Mouse (Mus musculus) midbrain, embryonic 16.5 days (tissue): ENCODE data around the gene Bhlha9. TPM values are rescaled to one million over a fixed set of nuclear protein-coding genes. Genes with fewer than 3 reads are reported as not detected.
A peak's percentile ranks its signal among the peaks of the same experiment; 100 is the strongest.

Source experiments
- ATAC-seq: fragments of 200-750 bp; cut with Nextera tagmentation; 2 replicates; pipeline ENCODE4 v1.8.0; 2017; ENCODE audit warnings: moderate TSS enrichment
- H3K27ac ChIP-seq: fragments of 300-500 bp; sonication (generic); 2 replicates; pipeline ENCODE4 v1.5.1; 2014; ENCODE audit warnings: mild to moderate bottlenecking, low read length, mixed read lengths
- H3K27me3 ChIP-seq: fragments of 300-500 bp; sonication (generic); 2 replicates; pipeline ENCODE4 v1.6.1; 2014; ENCODE audit warnings: low read depth, low read length, mixed read lengths; ENCODE audit not compliant: control insufficient read depth, insufficient read depth
- H3K36me3 ChIP-seq: fragments of 300-500 bp; sonication (generic); 2 replicates; pipeline ENCODE4 v1.6.1; 2014; ENCODE audit warnings: mild to moderate bottlenecking, low read length, moderate library complexity, mixed read lengths; ENCODE audit not compliant: control insufficient read depth, insufficient read depth
- H3K4me1 ChIP-seq: fragments of 300-500 bp; sonication (generic); 2 replicates; pipeline ENCODE4 v1.6.1; 2014; ENCODE audit warnings: mild to moderate bottlenecking, low read length, mixed read lengths; ENCODE audit not compliant: control insufficient read depth, insufficient read depth
- H3K4me2 ChIP-seq: fragments of 300-500 bp; sonication (generic); 2 replicates; pipeline ENCODE4 v1.6.1; 2014; ENCODE audit warnings: mild to moderate bottlenecking, low read length, mixed read lengths
- H3K4me3 ChIP-seq: fragments of 300-500 bp; sonication (generic); 2 replicates; pipeline ENCODE4 v1.5.1; 2014; ENCODE audit warnings: low read depth, mild to moderate bottlenecking, low read length, moderate library complexity, mixed read lengths
- H3K9ac ChIP-seq: fragments of 300-500 bp; sonication (generic); 2 replicates; pipeline ENCODE4 v1.6.1; 2014; ENCODE audit warnings: low read depth, low read length, mixed read lengths
- H3K9me3 ChIP-seq: fragments of 300-500 bp; sonication (generic); replicated peaks from 2 replicates; pipeline ENCODE4 v1.6.1; 2014; ENCODE audit warnings: mild to moderate bottlenecking, low read length, mixed read lengths; ENCODE audit not compliant: control insufficient read depth, poor library complexity, severe bottlenecking
- WGBS: fragments of 180-500 bp; shearing (Covaris S2); extraction: QIAGEN DNeasy Blood & Tissue Kit; methylation state at CpG from one replicate; pipeline ENCODE4 v1.1.7; 2014; 5-methylcytosine and 5-hydroxymethylcytosine counted together
- polyA plus RNA-seq: library from polyadenylated mRNA; unstranded; fragments of >200 nt; fragmentation: Nextera tagmentation; extraction: Ambion mirVana; gene quantifications from 2 replicates; pipeline ENCODE4 v1.2.1, GENCODE M21; 2015

The Bhlha9 gene
- polyA plus RNA-seq, 1 experiment from 2014 or later: 1.9 TPM

DNA sequence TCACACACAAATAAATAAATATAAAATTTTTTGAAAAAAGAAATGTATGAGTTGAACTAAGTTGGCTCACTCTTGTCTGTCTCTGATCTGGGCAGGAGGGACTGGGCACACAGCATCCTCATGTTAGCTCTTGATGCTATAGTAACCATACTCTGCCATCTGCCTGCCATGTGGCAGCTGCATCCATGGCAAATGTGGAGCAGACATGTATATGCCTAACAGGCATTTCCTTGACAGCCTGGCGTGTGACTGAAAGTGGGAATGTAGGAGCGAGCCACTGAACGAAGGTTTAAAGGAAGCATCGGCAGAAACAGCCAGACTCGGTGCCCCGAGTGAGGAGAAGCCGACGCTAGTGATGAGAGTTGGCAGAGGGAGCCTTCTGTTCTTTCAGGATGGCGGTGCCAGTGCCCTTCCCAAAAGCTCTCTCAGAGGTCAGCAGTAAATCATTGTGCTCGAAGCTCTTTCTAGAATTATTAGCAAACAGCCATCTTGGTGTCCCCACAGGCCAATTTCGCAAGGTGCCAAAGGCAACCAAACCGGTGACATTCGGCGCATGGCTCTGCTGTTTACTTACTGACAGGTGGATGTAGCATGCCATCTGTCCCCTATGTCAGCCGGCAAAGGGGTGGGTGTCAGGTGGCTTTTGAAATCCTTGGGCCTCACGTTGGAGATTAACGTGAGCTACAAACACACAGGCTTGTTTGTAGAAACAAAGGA, 32.8 kb upstream of the Bhlha9 start:
- WGBS: 79% methylated on average over 17 of the region's 17 CpGs
- Histone ChIP-seq H3K4me3 (no peak overlapping the region), H3K9me3 (no peaks in the 10 kb centered on the region), H3K27ac (no peak overlapping the region), H3K4me2 (no peak overlapping the region), H3K9ac (no peak overlapping the region), H3K27me3 (no peaks in the 10 kb centered on the region), H3K4me1 (0 out of 2 replicates have a peak, but pooled peaks cover 2% of the 10 kb centered on the region), H3K36me3 (no peaks in the 10 kb centered on the region)
- ATAC-seq: no peak

GRCm38 (mm10) chr11:76640231-76640630, 32.0 kb upstream of the Bhlha9 start:
- 69% methylated on average over 4 of the region's 4 CpGs for WGBS
- no peak overlapping the region for H3K4me2 ChIP-seq
- H3K4me1 ChIP-seq: 0 out of 2 replicates have a peak, but pooled peaks cover 2% of the 10 kb centered on the region
- ATAC-seq: no peak
- H3K27ac ChIP-seq: no peak overlapping the region
- H3K36me3 ChIP-seq: no peaks in the 10 kb centered on the region
- H3K9ac ChIP-seq: no peak overlapping the region
- H3K9me3 ChIP-seq: no peaks in the 10 kb centered on the region
- no peak overlapping the region for H3K4me3 ChIP-seq
- H3K27me3 ChIP-seq: no peaks in the 10 kb centered on the region

GRCm38 (mm10) chr11:76644257-76644656, 28.0 kb upstream of the Bhlha9 start:
- WGBS: 34% methylated on average over 6 of the region's 6 CpGs
- Histone ChIP-seq H3K4me3 (no peak overlapping the region), H3K27ac (no peak overlapping the region), H3K9ac (no peak overlapping the region), H3K4me2 (no peak overlapping the region), H3K36me3 (no peaks in the 10 kb centered on the region), H3K9me3 (no peaks in the 10 kb centered on the region), H3K4me1 (peaks cover 20% of the 10 kb centered on the region), H3K27me3 (no peaks in the 10 kb centered on the region; the same call in 1 of the 2 replicates)
- ATAC-seq: no peak

- no peak overlapping the region for H3K27ac ChIP-seq
- no peaks in the 10 kb centered on the region; the same call in 1 of the 2 replicates for H3K27me3 ChIP-seq
- no peak overlapping the region for H3K9ac ChIP-seq
- no peak overlapping the region for H3K4me3 ChIP-seq
- ATAC-seq: no peak
- H3K4me1 ChIP-seq: peaks cover 20% of the 10 kb centered on the region
- H3K4me2 ChIP-seq: no peak overlapping the region
- H3K36me3 ChIP-seq: no peaks in the 10 kb centered on the region
- 66% methylated on average over 9 of the region's 9 CpGs for WGBS
- no peaks in the 10 kb centered on the region for H3K9me3 ChIP-seq
These were observed 27.2 kb upstream of the Bhlha9 start for GRCm38 (mm10) chr11:76645036-76645435.

GRCm38 (mm10) chr11:76645955-76646354, 26.3 kb upstream of the Bhlha9 start:
- H3K4me1 ChIP-seq: peaks cover 20% of the 10 kb centered on the region
- H3K9me3 ChIP-seq: no peaks in the 10 kb centered on the region
- ATAC-seq: peak; percentile 81
- no peaks in the 10 kb centered on the region for H3K36me3 ChIP-seq
- peak overlapping the region; percentile 29 for H3K4me3 ChIP-seq
- H3K4me2 ChIP-seq: peak overlapping the region; percentile 57
- WGBS: under 1% methylated on average over 19 of the region's 19 CpGs
- H3K9ac ChIP-seq: peak overlapping the region; percentile 42; the same call in 1 of the 2 replicates
- H3K27ac ChIP-seq: no peak overlapping the region
- no peaks in the 10 kb centered on the region; the same call in 1 of the 2 replicates for H3K27me3 ChIP-seq

GRCm38 (mm10) chr11:76647062-76647461, 25.2 kb upstream of the Bhlha9 start:
- Histone ChIP-seq H3K4me3 (peak overlapping the region; percentile 11; the same call in 1 of the 2 replicates), H3K27ac (peak overlapping the region; percentile 60), H3K4me1 (peaks cover 20% of the 10 kb centered on the region), H3K4me2 (peak overlapping the region; percentile 46), H3K27me3 (no peaks in the 10 kb centered on the region; the same call in 1 of the 2 replicates), H3K36me3 (no peaks in the 10 kb centered on the region), H3K9me3 (no peaks in the 10 kb centered on the region), H3K9ac (peak overlapping the region; percentile 30; the same call in 1 of the 2 replicates)
- ATAC-seq: peak; percentile 71
- 1% methylated on average over 7 of the region's 7 CpGs for WGBS

DNA sequence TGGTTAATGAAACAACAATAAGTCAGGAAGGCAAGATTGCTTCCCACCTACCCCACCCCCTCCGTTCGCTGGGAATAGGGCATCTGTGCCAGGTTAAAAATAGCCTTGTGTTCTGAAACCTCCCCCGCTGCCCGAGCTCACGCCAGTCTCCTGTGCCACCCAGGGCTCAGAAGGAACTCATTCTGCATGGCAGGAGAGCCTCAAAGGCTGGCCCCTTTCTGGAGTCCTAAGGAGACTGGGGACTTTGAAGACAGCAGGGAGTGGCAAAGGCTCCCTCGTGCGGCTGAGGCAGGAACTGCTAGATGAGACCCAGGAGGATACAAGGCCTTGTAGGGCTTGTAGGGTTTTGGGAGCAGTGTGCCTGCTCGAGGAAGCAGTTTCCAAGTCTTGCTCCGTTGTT, 24.8 kb upstream of the Bhlha9 start:
- 0 out of 2 replicates have a peak, but pooled peaks have one; percentile 3 for ATAC-seq
- peak overlapping the region; percentile 60 for H3K27ac ChIP-seq
- no peaks in the 10 kb centered on the region; the same call in 1 of the 2 replicates for H3K27me3 ChIP-seq
- WGBS: 8% methylated on average over 9 of the region's 9 CpGs
- H3K4me3 ChIP-seq: peak overlapping the region; percentile 11; the same call in 1 of the 2 replicates
- no peaks in the 10 kb centered on the region for H3K9me3 ChIP-seq
- H3K4me1 ChIP-seq: peaks cover 20% of the 10 kb centered on the region
- H3K9ac ChIP-seq: peak overlapping the region; percentile 30; the same call in 1 of the 2 replicates
- H3K36me3 ChIP-seq: no peaks in the 10 kb centered on the region
- peak overlapping the region; percentile 46 for H3K4me2 ChIP-seq

DNA sequence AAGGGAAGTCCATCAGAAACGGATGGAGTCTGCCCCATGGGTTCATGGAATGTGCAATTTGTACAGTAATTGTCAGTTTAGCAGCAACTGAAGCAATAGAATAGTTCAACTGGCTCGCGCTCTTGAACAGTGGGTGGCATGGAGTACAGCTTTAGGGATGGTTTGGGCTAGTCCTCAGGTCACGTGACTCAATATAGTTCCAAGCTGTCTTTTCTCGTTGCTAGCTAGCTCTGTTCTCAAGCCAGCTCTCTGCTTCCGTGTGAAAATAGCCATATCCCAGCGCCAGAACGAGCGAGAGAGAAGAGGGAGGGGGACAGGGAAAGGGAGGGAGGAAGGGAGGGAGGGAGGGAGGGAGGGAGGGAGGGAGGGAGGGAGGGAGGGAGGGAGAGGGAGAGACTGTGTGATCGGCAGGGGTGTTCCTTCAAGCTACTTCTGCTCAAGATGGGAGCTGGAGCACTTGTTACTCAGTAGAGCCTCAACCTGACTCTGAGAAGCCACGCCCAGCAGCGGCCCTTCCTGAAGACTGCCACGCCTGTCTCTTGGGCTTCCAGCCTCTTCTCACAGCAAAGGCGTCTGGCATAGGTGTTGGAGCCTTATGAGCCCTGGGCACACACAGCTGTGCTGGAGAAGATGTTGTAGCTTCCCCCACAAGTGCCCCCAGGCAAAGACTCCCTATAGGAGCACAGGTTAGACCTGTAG, 21.3 kb upstream of the Bhlha9 start:
- no peak for ATAC-seq
- 55% methylated on average over 11 of the region's 14 CpGs for WGBS
- H3K27me3 ChIP-seq: no peaks in the 10 kb centered on the region; the same call in 1 of the 2 replicates
- no peaks in the 10 kb centered on the region for H3K36me3 ChIP-seq
- no peak overlapping the region for H3K9ac ChIP-seq
- no peak overlapping the region for H3K27ac ChIP-seq
- no peaks in the 10 kb centered on the region for H3K9me3 ChIP-seq
- peaks cover 15% of the 10 kb centered on the region for H3K4me1 ChIP-seq
- no peak overlapping the region for H3K4me2 ChIP-seq
- H3K4me3 ChIP-seq: no peak overlapping the region
